Mouse (Mus musculus) liver, postnatal 0 days (tissue): ENCODE measurements at regions not wholly inside any gene's neighbourhood (a gene's known extent, or its start where the extent isn't known, plus 50 kb on each side); places are given as distances from the start of the nearest gene placed in this dataset.
A peak's percentile ranks its signal among the peaks of the same experiment; 100 is the strongest.

ENCODE experiments used
- ATAC-seq: fragments of 200-750 bp; cut with Nextera tagmentation; 2 replicates; pipeline ENCODE4 v1.8.0; 2017; ENCODE audit warnings: mild to moderate bottlenecking, moderate library complexity
- DNase-seq: peaks from one replicate; pipeline ENCODE4 v3.0.0-alpha.2; 2016
- H3K27ac ChIP-seq: fragments of 300-500 bp; sonication (generic); 2 replicates; pipeline ENCODE4 v1.5.1; 2014; ENCODE audit warnings: antibody characterized with exemption, moderate library complexity, mild to moderate bottlenecking, low read depth
- H3K27me3 ChIP-seq: fragments of 300-500 bp; sonication (generic); 2 replicates; pipeline ENCODE4 v1.6.1; 2014; ENCODE audit warnings: low read length, control low read depth, mixed read lengths; ENCODE audit not compliant: insufficient read depth
- H3K36me3 ChIP-seq: fragments of 300-500 bp; sonication (generic); replicated peaks from 2 replicates; pipeline ENCODE4 v1.6.1; 2014; ENCODE audit warnings: mild to moderate bottlenecking, control low read depth, low read length, moderate library complexity, mixed read lengths; ENCODE audit not compliant: insufficient read depth
- H3K4me1 ChIP-seq: fragments of 300-500 bp; sonication (generic); 2 replicates; pipeline ENCODE4 v1.6.1; 2014; ENCODE audit warnings: antibody characterized with exemption, mild to moderate bottlenecking, control low read depth; ENCODE audit not compliant: insufficient read depth
- H3K4me2 ChIP-seq: fragments of 300-500 bp; sonication (generic); 2 replicates; pipeline ENCODE4 v1.6.1; 2014; ENCODE audit warnings: low read depth, mild to moderate bottlenecking, low read length, moderate library complexity, mixed read lengths
- H3K4me3 ChIP-seq: fragments of 300-500 bp; sonication (generic); 2 replicates; pipeline ENCODE4 v1.5.1; 2014; ENCODE audit warnings: low read depth, low read length
- H3K9ac ChIP-seq: fragments of 300-500 bp; sonication (generic); replicated peaks from 2 replicates; pipeline ENCODE4 v1.6.1; 2014; ENCODE audit warnings: mild to moderate bottlenecking, moderate library complexity
- H3K9me3 ChIP-seq: fragments of 300-500 bp; sonication (generic); 2 replicates; pipeline ENCODE4 v1.6.1; 2016; ENCODE audit warnings: mild to moderate bottlenecking, control low read depth, low read length, mixed read lengths
- CTCF ChIP-seq: sonication (generic); IDR thresholded peaks from 2 replicates; pipeline ENCODE4 v1.5.1; 2016; ENCODE audit warnings: antibody characterized with exemption, low read depth
- EP300 ChIP-seq: IDR thresholded peaks from 2 replicates; pipeline ENCODE4 v1.6.1; 2016; ENCODE audit warnings: antibody characterized with exemption, low read depth, mild to moderate bottlenecking
- WGBS: fragments of 180-500 bp; shearing (Covaris S2); extraction: QIAGEN DNeasy Blood & Tissue Kit; methylation state at CpG from one replicate; pipeline ENCODE4 v1.1.7; 2014; ENCODE audit not compliant: insufficient replicate concordance; 5-methylcytosine and 5-hydroxymethylcytosine counted together

- H3K27me3 ChIP-seq = no peaks in the 10 kb centered on the region
- no peak overlapping the region for H3K4me2 ChIP-seq
- H3K4me1 ChIP-seq = no peaks in the 10 kb centered on the region
- ATAC-seq (no peak), DNase-seq (no peak)
- no peak overlapping the region for H3K4me3 ChIP-seq
- 72% methylated on average over 4 of the region's 4 CpGs for WGBS
- H3K36me3 ChIP-seq = no peaks in the 10 kb centered on the region
- no peaks in the 10 kb centered on the region for H3K9me3 ChIP-seq
- H3K27ac ChIP-seq = no peak overlapping the region
- H3K9ac ChIP-seq = no peak overlapping the region
- TF ChIP-seq CTCF (no peak), EP300 (0 out of 2 replicates have a peak, but pooled peaks have one; percentile 19)
Observed at GRCm38 (mm10) chr13:51293047-51293446, 115.4 kb upstream of the S1pr3 start.

- Histone ChIP-seq H3K27me3 (no peaks in the 10 kb centered on the region), H3K36me3 (no peaks in the 10 kb centered on the region), H3K9me3 (no peaks in the 10 kb centered on the region), H3K9ac (no peak overlapping the region), H3K4me3 (no peak overlapping the region), H3K27ac (no peak overlapping the region), H3K4me2 (no peak overlapping the region), H3K4me1 (no peaks in the 10 kb centered on the region)
- WGBS = 42% methylated on average over 3 of the region's 3 CpGs
- DNase-seq = no peak
- no peak for ATAC-seq
- TF ChIP-seq EP300 (no peak), CTCF (no peak)
Observed at GRCm38 (mm10) chr13:51295872-51296271, 112.6 kb upstream of the S1pr3 start.

GRCm38 (mm10) chr13:51297231-51297880 lies 111.1 kb upstream of the S1pr3 start:
- no peaks in the 10 kb centered on the region for H3K27me3 ChIP-seq
- no peaks in the 10 kb centered on the region for H3K4me1 ChIP-seq
- H3K9ac ChIP-seq = no peak overlapping the region
- H3K27ac ChIP-seq = no peak overlapping the region
- no peaks in the 10 kb centered on the region for H3K36me3 ChIP-seq
- no peak overlapping the region for H3K4me3 ChIP-seq
- ATAC-seq = no peak
- DNase-seq = no peak
- TF ChIP-seq CTCF = no peak
- TF ChIP-seq EP300 = no peak
- 80% methylated on average over 13 of the region's 13 CpGs for WGBS
- 0 out of 2 replicates have a peak, but pooled peaks cover 3% of the 10 kb centered on the region for H3K9me3 ChIP-seq
- no peak overlapping the region for H3K4me2 ChIP-seq

- Histone ChIP-seq H3K9ac (no peak overlapping the region), H3K9me3 (0 out of 2 replicates have a peak, but pooled peaks cover 3% of the 10 kb centered on the region), H3K4me2 (no peak overlapping the region), H3K27ac (no peak overlapping the region), H3K4me1 (no peaks in the 10 kb centered on the region), H3K4me3 (no peak overlapping the region), H3K27me3 (no peaks in the 10 kb centered on the region), H3K36me3 (no peaks in the 10 kb centered on the region)
- DNase-seq (no peak), ATAC-seq (0 out of 2 replicates have a peak, but pooled peaks have one; percentile 13)
- no peak for TF ChIP-seq CTCF
- peak; percentile 29; the same call in 1 of the 2 replicates for TF ChIP-seq EP300
- 42% methylated on average over 4 of the region's 4 CpGs for WGBS
Observed at GRCm38 (mm10) chr13:51299047-51299760, 109.2 kb upstream of the S1pr3 start.

GRCm38 (mm10) chr13:51301476-51301875 lies 107.0 kb upstream of the S1pr3 start:
- 0 out of 2 replicates have a peak, but pooled peaks cover 3% of the 10 kb centered on the region for H3K9me3 ChIP-seq
- H3K4me3 ChIP-seq = no peak overlapping the region
- H3K9ac ChIP-seq = no peak overlapping the region
- ATAC-seq = no peak
- H3K27me3 ChIP-seq = no peaks in the 10 kb centered on the region
- no peak overlapping the region for H3K4me2 ChIP-seq
- H3K27ac ChIP-seq = no peak overlapping the region
- H3K4me1 ChIP-seq = no peaks in the 10 kb centered on the region
- no peak for TF ChIP-seq EP300
- TF ChIP-seq CTCF = no peak
- no peak for DNase-seq
- no peaks in the 10 kb centered on the region for H3K36me3 ChIP-seq
- WGBS = 80% methylated on average over 7 of the region's 7 CpGs

GRCm38 (mm10) chr13:51303112-51303511 lies 105.3 kb upstream of the S1pr3 start:
- Histone ChIP-seq H3K4me2 (no peak overlapping the region), H3K4me3 (no peak overlapping the region), H3K27ac (no peak overlapping the region), H3K4me1 (no peaks in the 10 kb centered on the region), H3K36me3 (no peaks in the 10 kb centered on the region), H3K27me3 (no peaks in the 10 kb centered on the region), H3K9me3 (0 out of 2 replicates have a peak, but pooled peaks cover 3% of the 10 kb centered on the region), H3K9ac (no peak overlapping the region)
- no peak for DNase-seq
- no peak for ATAC-seq
- no peak for TF ChIP-seq EP300
- TF ChIP-seq CTCF = no peak
- 77% methylated on average over 3 of the region's 3 CpGs for WGBS
